Mouse (Mus musculus) ZHBTc4 (cell line): ENCODE measurements around the gene Alg9.

Experiments
- DNase-seq: peaks from one replicate; pipeline ENCODE4 v3.0.0-alpha.2; 2011; ENCODE audit warnings: low read depth, low spot score

Alg9 gene

DNA sequence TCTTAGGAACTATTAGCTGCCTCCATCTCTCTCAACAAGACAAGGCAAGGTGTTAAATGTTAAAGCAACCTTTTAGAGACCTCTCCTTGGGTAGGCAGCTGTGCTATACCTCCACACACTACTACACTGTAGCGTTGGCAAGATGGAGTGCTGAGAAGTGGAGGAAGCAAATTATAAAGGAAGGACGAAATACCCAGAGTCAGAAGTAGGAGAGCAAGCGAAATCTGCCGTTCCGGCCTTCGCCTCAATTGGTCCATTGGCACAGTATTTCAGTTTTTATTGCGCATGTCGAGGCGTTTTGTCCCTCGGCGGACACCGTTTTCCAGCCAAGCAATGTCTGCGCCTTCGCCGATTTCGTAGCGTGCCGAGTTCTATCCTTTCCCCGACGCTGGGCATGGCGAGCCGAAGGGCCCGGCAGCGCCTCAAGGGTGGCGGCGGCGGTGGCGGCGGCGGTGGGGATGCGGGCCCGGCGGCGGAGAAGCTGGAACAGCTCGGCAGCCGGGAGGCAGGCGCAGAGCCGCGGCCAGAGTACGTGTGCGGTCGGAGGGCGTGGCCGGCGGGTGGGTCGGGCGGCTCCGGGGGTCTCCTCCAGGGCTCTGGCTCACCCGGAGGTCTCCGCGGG is at the start of gene Alg9, which contains the start of gene 1110032A03Rik:
Gene Alg9, plus strand, starts transcription at position 29 of the 622 bp plus-strand sequence.
Gene 1110032A03Rik, minus strand, starts transcription at position 530 of the 622 bp plus-strand sequence.
- DNase-seq: peak; percentile 87

DNA sequence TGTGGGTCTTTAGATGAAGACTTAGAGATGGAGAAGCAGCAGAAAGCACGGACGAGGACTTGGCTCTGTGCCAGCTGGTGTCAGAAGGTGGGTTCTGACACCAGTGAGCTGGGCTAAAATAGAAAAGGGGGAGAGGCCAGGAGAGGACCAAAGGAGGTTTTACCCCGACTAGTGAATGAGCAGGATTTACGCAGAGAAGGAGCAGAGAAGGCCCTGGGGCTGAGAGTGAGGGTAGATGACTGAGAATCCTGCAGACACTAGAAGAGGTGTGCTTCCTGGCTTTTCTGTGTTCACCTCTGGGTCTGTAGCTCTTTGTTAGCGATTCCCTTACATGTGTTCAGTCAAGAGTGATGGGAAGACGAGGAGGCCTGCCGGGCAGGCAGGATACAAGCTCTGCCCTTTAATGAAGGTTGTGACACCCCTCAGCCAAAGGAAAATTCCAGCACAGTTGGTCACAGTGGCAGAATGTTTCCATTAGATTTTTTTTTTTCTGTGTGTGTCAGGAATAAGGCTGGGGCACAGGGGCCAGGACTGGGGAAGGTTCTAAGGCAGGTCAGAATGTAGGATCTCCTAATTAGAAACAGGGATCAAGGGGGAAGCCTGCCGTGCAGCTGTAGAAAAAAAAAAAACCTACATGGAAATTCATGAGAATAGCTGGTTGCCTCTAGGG is 48.8 kb upstream of the Alg9 start:
- DNase-seq: no peak

DNA sequence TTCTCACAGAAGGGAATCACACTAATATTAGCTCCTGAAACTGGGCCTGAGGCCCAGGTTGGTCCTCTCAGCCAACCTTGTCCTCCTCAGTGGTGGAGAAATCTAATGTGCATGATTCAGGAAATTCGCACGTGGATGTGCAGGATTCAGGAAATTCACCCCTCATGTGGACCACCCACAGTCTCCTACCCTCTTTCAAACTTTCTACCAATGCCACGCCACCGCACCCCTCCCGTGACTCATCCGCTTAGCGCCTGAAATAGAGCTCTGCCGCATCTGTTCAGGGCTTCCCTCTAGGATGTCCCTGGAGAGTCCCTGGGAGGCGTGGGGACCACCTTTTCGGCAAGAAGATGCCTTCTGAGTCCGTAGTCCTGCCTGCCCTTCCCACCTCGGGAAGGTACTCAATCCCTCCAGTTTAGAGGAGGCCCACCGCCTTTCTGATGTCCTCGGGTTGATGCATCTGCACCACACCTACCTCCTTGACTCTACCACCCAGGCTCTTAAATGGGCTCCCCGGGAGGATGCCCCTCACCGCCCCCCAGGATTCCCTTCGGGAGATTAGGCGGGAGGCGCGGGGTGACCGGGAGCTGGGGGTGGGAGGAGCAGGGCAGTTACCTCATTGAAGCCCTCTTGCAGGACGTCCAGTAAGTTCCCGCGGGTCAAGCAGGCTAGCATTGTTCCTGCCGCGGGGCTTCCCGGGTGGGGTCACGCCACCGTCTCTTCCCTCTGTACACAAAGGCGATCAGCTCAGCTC is 47.5 kb upstream of the Alg9 start:
- DNase-seq: peak; percentile 64

DNA sequence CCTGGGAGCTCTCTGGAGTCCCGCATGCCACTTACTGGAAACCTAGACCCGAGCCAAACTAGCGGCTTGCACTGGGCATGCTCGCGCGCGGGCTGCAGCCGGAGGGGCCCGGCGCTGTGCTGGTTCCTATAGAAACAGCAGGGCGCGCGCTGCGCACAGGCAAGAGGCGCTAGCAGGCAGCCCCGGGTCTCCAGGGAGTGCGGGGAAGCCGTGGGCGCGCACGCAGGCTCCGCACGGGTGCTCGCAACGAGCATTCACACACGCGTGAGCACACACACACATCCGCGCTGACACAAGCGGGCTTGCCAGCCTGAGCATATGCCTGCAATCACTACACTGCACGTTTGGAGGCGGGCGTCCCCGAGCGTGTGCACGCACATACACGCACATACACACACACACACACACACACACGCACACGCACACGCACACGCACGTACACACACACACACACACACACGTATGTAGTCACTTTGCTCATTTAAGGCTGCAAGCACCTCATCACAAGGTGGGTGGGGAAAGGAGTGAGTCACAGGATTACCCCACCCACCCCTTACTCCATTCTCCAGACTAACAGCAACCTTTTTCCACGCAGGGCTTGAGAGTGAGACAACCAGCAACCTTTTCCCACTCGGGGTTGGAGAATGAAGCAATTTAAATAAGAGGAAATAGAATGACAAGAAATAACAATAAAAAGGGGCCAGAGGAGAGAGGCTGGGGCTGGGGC is 46.7 kb upstream of the Alg9 start:
- peak; percentile 93 for DNase-seq

DNA sequence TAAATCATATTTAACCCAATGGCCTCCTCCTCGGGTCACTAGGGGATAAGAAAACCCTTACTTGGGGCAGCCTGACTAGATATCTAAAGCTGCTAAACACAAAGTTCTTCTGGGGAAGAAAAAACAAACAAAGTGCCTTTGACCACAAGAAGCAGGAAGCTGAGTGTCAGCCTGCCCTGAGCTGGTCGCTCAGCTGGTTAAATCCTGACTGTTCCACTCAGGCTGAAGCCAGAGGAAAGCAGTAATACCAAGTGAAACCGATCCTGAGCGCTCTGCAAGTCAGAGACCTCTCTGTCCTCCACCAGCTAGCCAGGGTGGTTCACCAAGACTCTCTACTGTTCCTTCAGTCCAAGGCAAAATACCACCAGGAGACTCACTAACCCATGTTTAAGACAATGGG is 45.2 kb upstream of the Alg9 start:
- DNase-seq: peak; percentile 56

DNA sequence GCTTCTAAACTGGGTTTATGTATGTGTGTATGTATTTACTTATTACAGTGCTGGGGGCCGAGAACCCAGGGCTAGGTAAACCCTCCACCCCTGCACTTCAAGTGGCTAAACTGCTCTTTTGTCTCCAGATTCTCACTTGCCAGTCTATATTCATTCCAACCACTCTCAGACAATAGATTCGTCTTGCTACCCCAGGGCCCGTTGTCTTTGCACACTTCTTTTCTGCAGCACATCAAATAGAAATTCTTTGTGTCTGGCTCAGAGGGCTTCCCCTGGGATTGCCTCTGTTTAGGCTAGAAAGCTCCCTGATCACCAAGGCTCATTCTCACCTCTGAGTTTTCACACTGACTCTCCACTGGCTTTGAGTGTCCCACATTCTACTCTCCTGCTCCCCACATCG is 42.3 kb upstream of the Alg9 start:
- DNase-seq: peak; percentile 43

DNA sequence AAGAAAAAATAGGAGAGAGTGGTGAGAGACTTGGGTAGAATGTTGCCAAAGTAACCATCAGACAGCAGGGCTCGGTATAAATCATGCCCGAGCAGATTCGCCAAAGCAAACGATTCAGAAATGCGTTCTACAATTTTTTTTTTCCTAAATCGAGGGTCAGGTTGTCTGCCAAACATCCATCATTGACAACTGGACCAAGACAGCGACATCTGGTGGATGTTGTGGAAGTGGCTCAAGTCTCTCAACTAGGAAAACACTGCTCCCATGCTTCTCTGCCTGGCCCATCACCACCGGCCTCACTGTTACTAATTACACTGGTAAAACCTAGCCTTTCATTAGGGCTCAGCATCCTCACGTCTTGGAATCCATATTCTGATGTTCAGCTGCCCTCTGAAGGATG is 39.8 kb upstream of the Alg9 start:
- peak; percentile 78 for DNase-seq

DNA sequence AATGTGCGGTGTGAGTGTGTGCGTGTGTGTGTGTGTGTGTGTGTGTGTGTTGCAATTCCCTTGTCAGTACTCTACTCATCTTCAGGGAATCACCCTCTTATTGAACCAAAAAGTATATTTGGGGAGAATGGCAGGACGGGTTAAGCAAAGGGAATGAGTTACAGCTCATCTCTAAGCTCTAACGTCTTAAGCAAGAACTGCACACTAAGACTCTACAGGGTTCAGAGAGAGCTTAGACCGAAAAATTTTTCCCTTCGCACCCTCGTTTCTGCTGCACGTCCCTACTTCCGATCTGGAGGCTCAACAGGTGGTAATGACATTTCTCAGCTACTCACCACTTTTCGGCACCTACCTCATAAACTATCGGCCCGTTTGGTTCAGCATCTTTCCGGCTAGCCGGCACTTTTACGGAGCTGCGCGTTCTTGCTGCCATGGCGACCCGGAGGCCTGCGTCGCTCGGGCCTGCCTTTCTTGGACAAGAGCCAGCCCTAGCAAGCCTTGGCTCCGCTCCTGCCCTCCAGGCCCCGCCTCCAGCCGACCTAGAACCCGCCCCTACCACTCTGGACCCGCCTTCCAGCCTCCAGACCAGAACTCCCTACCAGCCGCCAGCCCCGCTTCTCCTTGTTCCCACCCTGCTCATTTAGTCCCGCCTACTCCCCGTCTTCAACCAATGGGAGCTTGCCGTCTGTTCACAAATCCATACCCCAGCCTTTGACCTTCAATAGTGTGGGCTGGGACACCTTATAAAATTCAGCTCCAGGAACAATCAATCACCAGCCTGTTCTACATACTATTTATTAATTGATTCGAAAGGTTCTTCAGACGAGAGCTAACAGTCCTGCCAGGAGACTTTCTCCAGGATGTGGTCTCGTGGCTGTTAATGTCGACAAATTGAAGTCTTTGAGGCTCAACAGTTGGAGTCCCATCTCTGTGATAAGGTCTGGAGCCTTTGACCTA is 35.6 kb upstream of the Alg9 start, which contains the start of gene Dixdc1:
Gene Dixdc1, minus strand, starts transcription at position 604 of the 957 bp plus-strand sequence.
- peak; percentile 99 for DNase-seq

DNA sequence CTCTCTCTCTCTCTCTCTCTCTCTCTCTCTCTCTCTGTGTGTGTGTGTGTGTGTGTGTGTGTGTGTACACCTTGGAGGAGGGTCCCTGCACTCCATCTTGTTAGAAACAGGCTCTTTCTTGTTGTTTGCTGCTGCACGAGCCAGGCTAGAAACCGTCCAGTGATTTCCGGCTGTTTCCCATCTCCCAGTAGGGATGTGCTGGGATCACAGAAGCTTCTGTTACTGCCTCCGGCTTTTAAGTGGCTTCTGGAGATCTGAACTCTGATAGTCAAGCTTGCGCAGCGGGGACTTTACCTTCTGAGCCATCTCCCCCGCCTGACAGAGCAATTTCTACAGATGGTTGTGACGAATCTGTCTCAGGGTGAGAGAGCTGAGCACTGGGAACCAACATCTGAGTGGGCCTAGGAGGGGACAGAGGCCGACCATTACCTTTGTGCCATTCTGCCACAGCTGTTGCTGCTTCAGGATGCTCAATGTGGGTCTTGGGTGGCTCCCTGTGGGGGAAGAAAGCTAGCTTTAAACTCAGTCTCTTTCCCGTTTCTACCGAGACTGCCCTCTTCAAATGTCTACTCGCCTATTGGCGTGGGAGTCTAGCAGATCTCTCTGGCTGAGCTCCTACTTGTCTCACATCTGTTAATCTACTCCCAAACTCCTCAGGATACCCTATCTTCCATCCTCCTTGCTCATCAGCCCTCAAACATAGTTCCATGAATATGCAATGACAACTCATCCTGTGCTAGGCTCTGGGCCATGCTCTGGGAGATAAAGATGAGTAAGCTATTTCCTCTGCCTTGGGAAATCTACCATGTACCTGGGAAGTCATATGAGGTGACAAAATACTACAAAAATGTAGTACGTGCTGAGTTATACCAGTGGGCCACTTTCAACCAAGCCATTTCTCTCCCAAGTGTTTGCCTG is 33.7 kb upstream of the Alg9 start:
- DNase-seq: peak; percentile 68

DNA sequence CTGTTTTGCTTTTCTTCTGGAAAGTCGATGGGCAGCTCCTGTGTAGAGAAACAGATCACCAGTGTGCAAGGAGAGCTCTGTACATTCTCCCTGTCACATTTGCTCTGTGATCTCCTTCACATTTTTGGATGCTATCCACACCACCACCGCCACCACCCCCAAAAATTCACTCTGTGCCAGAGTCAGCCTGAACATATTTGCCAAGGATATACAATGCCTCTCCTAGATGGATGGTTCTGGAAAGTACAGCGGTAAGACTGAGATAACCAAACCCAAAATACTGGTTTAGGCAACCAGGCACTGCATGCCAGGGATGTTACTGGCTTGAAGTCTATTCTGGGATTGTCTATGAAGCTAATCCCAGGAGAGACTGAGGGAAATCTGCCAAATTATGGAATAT is 32.6 kb upstream of the Alg9 start:
- no peak for DNase-seq

DNA sequence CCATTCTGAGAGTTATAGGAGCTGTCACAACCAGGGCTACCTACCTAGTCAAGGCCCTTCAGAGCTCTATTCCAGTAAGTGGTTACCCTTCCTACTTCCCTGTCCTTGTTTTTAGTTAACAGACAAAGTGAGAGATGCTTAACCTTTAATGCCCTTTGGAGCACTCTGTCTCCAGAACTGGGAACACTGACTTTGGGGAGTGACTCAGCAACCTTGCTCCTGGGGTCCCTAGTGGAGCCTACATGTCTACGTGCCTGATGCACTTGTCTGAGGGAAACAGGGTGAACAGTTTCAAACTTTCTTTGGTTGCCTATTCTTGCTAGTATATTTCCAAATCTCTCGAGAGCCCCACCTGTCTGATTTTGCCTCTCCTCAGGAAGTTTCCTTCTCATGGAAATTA is 32.1 kb upstream of the Alg9 start:
- peak; percentile 31 for DNase-seq

DNA sequence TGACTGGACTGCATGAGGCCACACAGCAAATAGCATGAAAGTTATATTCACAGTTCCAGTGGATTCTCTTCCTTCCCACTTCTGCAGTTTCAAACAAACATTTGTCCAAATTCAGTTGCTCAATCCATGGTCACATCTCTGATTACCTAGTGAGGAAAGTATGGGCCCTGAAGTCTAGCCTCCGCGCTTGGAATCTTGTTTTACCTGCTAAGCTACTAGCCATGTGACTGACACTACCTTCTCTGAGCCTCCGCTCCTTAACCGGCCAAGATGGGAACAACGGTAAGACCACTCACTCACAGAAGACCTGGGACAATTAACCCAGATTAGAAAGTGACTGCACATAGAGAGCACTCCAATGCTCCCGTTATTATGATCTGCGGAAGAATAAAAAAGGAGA is 29.0 kb upstream of the Alg9 start:
- no peak for DNase-seq

DNA sequence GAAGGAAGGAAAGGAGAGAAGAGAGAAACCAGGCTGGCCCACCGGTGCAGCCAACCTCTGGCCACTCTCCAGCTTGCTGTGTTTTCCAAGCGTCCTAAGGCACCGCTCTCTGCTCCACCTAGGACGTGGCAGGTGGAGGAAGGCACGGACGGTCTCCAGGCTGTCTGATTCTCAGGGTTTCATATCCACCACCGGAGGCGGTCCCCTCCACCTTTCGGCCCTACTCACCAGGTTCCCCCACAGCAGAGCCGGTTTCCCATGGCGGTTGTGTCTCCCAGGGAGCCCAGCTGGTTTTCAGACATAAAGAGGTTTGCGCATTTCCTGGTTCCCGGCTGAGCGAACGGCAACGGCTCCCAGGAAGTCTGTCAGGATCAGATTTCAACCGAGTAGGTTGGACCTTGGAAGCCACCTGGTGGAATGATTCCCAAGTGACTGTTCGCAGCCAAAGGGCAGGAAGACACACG is 28.6 kb upstream of the Alg9 start, which contains the start of gene 2310030G06Rik:
Gene 2310030G06Rik, minus strand, starts transcription at position 323 of the 464 bp plus-strand sequence.
- DNase-seq: peak; percentile 90

DNA sequence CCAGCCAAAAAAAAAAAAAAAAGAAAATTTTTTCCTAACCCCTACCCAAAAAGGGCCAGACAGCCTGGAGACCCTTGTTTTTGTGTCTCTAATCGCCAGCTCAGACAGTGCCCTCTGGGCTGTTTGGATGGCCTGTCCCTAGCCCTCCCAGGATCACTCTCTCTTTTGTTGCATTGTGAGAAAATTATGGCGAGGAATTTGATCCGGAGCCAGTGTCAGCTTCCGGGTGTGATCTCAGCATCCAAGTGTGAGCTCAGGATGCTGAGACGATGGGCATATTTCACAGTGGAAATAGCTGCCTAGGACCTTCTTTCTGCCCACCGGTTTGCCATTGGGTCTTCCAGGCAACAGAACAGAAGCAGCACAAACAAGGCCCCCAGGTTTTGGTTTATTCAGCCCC is 24.1 kb upstream of the Alg9 start:
- DNase-seq: no peak

DNA sequence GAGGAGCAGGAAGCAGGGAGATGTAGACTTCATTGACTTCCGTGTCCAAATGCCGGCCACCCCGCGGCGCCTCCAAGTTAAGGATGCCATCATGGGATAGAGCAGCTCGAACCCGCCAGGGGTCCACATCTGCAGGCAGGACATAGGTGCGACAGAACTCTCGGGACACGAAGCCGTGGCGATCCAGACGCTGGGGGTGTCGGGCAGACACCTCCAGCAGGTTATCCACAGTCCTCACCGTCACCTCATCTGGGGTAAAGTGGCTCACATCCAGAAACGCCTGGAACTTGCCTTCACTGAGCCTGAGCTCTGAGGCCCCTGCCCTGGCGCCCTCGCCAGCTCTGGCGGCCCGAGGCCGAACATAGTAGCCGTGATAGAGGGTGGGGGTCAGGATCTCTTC is 23.5 kb upstream of the Alg9 start, which contains the start of gene Cryab:
Gene Cryab, plus strand, starts transcription at position 3 of the 400 bp plus-strand sequence.
- no peak for DNase-seq

DNA sequence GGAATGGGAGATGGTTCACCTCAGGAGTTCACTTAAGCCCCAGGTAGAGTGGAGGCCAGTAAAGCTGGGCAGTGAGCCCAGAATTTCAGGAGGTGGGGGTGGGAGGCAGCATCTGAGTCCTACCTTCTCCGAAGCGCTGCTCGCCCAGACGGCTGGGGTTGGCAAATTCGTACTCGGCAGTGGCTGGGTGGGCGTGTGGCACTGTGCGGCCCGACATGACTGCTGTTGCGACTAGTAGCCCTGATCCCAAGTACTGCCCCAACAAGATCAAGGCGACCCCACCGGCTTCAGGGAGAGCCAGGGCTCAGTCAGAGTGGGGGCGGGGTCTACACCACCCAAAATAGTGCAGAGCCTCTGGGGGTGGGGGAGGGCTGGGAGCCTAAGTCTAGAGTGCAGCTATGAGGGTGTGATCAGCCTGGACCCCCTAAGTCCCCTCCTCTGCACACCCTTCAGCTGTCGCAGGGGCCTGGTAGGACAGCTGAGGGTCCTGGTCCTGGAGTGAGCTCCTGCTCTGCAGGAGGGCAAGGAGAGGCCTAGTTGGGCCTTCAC is 22.7 kb upstream of the Alg9 start, which contains the start of gene Hspb2:
Gene Hspb2, minus strand, starts transcription at position 301 of the 549 bp plus-strand sequence.
- DNase-seq: peak; percentile 37

DNA sequence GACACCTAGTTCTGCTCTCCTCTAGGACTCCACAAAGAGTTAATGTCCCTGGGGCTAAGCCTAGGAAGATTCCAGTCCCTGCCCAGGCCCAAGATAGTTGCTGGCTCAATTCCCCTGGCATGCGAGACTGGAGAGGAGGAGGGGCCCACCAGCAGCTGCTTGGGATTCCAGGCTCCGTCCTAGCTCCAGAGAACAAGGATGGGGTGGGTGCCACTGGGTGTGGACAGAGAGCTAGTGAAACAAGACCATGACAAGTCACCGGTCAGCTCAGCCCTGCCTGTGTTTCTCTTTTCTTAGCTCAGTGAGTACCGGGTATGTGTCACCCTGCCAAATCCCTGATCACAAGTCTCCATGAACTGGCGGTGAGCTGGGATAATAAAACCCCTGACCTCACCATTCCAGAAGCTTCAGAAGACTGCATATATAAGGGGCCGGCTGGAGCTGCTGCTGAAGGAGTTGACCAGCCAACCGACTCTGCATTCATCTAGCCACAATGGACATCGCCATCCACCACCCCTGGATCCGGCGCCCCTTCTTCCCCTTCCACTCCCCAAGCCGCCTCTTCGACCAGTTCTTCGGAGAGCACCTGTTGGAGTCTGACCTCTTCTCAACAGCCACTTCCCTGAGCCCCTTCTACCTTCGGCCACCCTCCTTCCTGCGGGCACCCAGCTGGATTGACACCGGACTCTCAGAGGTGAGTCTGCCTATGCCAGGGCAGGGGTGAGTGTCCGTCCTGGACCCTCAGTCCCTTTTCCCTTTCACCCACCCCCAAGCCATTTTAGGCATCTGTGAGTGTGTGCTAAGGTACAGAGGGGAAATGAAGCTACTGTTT is 21.8 kb upstream of the Alg9 start:
- peak; percentile 80 for DNase-seq

DNA sequence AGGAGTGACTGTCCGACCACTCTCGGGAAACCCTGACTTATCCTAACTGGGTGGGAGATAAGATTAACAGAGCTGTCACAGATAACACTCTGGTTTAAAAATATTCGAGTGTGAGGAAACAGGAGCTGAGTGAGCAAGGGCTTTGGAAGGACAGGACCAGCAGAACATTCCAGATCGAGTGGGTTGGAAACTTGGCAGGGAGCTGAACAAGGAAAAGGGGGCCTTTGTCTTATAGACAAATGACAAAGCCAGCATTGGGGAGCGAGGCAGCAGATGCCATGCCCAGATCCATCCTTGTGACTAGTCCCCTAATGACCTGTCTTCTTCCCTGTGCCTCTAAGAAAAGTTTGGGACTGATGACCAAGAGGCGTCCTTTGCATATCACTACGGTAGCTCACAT is 20.9 kb upstream of the Alg9 start:
- DNase-seq: no peak
